Mouse (Mus musculus) limb, embryonic 15.5 days (tissue): ENCODE data around the gene Cltb. TPM values are rescaled to one million over a fixed set of nuclear protein-coding genes. Genes with fewer than 3 reads are reported as not detected.

Experiments used
- ATAC-seq: fragments of 200-750 bp; cut with Nextera tagmentation; 2 replicates; pipeline ENCODE4 v1.8.0; 2017; ENCODE audit warnings: low read depth, moderate TSS enrichment; ENCODE audit not compliant: insufficient number of reproducible peaks, low FRiP score, low TSS enrichment
- H3K27ac ChIP-seq: fragments of 300-500 bp; sonication (generic); 2 replicates; pipeline ENCODE4 v1.5.1; 2015; ENCODE audit warnings: moderate library complexity, mild to moderate bottlenecking, inconsistent platforms
- H3K27me3 ChIP-seq: fragments of 300-500 bp; sonication (generic); 2 replicates; pipeline ENCODE4 v1.6.1; 2015; ENCODE audit warnings: inconsistent platforms
- H3K36me3 ChIP-seq: fragments of 300-500 bp; sonication (generic); 2 replicates; pipeline ENCODE4 v1.6.1; 2015; ENCODE audit warnings: inconsistent platforms
- H3K4me1 ChIP-seq: fragments of 300-500 bp; sonication (generic); 2 replicates; pipeline ENCODE4 v1.6.1; 2015; ENCODE audit warnings: inconsistent platforms
- H3K4me2 ChIP-seq: fragments of 300-500 bp; sonication (generic); 2 replicates; pipeline ENCODE4 v1.6.1; 2015; ENCODE audit warnings: mild to moderate bottlenecking, inconsistent platforms
- H3K4me3 ChIP-seq: fragments of 300-500 bp; sonication (generic); 2 replicates; pipeline ENCODE4 v1.5.1; 2015; ENCODE audit warnings: mild to moderate bottlenecking, inconsistent platforms
- H3K9ac ChIP-seq: fragments of 300-500 bp; sonication (generic); 2 replicates; pipeline ENCODE4 v1.6.1; 2015; ENCODE audit warnings: inconsistent platforms
- H3K9me3 ChIP-seq: fragments of 300-500 bp; sonication (generic); 2 replicates; pipeline ENCODE4 v1.6.1; 2016; ENCODE audit warnings: inconsistent platforms
- WGBS: fragments of 180-500 bp; shearing (Covaris S2); methylation state at CpG from one replicate; pipeline ENCODE4 v1.1.7; 2015; 5-methylcytosine and 5-hydroxymethylcytosine counted together
- microRNA-seq: library from miRNA; unstranded; fragments of <30 nt; microRNA quantifications from one replicate; pipeline ENCODE4, GENCODE M21; 2016
- polyA plus RNA-seq: library from polyadenylated mRNA; unstranded; fragments of >200 nt; fragmentation: Nextera tagmentation; extraction: Ambion mirVana; gene quantifications from 2 replicates; pipeline ENCODE4 v1.2.1, GENCODE M21; 2015

The Cltb gene
- polyA plus RNA-seq, 1 experiment from 2014 or later = 87.6 TPM

DNA sequence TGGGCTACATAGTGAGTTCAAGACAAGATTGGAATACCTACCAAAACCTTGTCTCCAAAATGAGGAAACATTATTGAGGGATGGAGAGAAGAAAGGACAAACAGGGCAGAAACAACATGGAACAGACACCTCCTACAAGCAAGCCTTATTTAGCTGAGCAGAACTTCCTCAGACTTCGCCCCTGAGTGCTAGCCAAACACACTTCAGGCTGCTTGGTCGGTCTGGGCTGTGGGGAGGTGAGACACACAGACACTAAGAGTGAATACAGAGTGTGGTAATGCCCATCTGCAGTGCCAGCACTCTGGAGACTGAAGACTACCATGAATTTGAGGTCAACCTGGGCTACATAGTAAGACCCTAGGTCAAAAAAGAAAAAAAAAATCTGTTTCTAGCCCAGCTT is 51.5 kb downstream of the Cltb start:
- H3K4me3 ChIP-seq = no peak overlapping the region
- H3K9me3 ChIP-seq = no peaks in the 10 kb centered on the region
- no peak for ATAC-seq
- H3K4me2 ChIP-seq = no peak overlapping the region
- H3K9ac ChIP-seq = no peak overlapping the region
- H3K27me3 ChIP-seq = no peaks in the 10 kb centered on the region
- H3K36me3 ChIP-seq = peaks cover 79% of the 10 kb centered on the region
- H3K27ac ChIP-seq = no peak overlapping the region
- H3K4me1 ChIP-seq = peaks cover 15% of the 10 kb centered on the region
- WGBS = 92% methylated on average over 2 of the region's 2 CpGs

DNA sequence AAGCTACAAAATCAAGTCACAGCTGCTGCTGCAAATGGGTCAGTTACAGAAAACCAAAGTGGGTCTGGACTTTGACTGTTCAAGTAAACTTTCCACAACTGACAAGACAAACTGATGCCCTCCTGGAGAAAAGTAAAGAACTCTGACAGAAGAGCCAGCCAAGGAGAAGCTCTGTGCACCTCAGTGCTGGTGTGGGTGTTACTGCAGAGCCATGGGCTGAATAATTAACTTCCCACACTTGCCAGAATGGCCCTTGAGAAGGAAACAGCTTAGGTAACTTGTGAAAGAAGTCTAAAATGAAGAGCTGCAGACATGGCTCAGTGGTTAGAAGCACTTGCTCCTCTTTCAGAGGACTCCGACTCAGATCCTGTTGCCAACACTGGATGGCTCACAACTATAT is 53.5 kb downstream of the Cltb start:
- no peak overlapping the region for H3K4me3 ChIP-seq
- H3K27me3 ChIP-seq = no peaks in the 10 kb centered on the region
- 94% methylated on average over 1 of the region's 1 CpGs for WGBS
- H3K27ac ChIP-seq = no peak overlapping the region
- H3K36me3 ChIP-seq = peaks cover 88% of the 10 kb centered on the region
- H3K4me2 ChIP-seq = no peak overlapping the region
- no peak overlapping the region for H3K9ac ChIP-seq
- H3K9me3 ChIP-seq = no peaks in the 10 kb centered on the region
- H3K4me1 ChIP-seq = peaks cover 2% of the 10 kb centered on the region; the same call in 1 of the 2 replicates
- no peak for ATAC-seq

DNA sequence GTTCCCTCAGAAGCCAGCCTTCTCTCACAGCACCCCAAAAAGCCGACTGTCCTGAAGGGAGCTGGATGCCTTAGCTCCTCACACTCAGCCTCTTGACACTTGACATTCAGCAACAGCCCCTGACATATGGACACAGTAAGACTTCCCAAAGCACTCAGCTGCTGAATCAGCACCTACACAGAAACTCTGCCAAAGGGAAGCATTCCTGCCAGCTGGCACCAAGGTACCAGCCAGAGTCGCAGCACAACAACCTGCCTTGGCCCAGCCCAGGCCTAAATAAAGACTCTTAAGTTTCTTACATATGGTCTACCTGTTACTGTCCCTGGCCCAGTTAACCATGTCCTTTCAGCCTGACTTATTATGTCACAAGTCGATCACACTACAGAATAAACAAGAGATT is 54.3 kb downstream of the Cltb start:
- Histone ChIP-seq H3K36me3 (peaks cover 94% of the 10 kb centered on the region), H3K9me3 (no peaks in the 10 kb centered on the region), H3K4me1 (no peaks in the 10 kb centered on the region), H3K4me3 (no peak overlapping the region), H3K4me2 (no peak overlapping the region), H3K9ac (no peak overlapping the region), H3K27ac (no peak overlapping the region), H3K27me3 (no peaks in the 10 kb centered on the region)
- ATAC-seq = no peak
- 90% methylated on average over 3 of the region's 3 CpGs for WGBS

DNA sequence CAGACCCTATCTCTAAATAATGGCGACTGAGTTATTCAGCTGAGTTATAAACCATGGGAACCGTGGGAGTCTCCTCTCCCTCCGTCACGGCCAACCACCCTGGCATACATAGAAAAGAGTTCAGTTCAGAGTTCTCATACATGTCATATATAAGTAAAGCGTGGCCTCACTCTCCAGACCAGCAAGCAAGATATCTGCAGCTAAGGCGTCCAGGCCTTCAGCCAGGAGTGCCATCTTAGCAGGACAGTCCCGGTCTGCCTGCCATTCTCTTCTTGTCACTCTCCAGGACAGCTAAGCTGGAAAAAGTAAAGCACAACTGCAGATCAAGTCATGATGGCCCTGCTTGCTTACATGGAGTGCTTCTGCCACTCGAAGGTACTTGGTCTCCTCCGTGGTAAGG is 55.0 kb downstream of the Cltb start:
- no peaks in the 10 kb centered on the region for H3K27me3 ChIP-seq
- 93% methylated on average over 9 of the region's 9 CpGs for WGBS
- no peak overlapping the region for H3K4me3 ChIP-seq
- H3K9me3 ChIP-seq = no peaks in the 10 kb centered on the region
- H3K27ac ChIP-seq = no peak overlapping the region
- no peaks in the 10 kb centered on the region for H3K4me1 ChIP-seq
- H3K36me3 ChIP-seq = peaks cover 94% of the 10 kb centered on the region
- no peak for ATAC-seq
- no peak overlapping the region for H3K9ac ChIP-seq
- no peak overlapping the region for H3K4me2 ChIP-seq

DNA sequence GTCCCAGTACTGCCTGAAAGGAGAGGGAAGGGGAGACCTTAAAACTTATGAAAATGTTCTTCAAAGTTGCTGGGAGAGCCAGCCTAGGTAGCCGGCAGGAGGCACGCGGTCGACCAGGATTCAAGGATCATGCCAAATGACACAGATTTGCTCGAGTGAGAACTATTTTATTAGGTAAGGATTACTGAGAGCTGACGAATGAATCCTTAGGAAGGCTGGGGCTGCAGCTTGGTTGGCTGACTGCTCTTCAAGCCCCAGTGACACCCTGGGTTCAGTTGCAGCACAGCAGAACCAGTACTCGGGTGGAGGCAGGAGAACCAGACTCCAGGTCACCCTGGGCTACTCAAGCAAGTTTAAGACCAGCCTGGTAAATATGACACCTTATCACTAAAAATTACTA is 63.1 kb downstream of the Cltb start:
- Histone ChIP-seq H3K27ac (no peak overlapping the region), H3K36me3 (peaks cover 65% of the 10 kb centered on the region), H3K4me2 (no peak overlapping the region), H3K4me3 (no peak overlapping the region), H3K27me3 (no peaks in the 10 kb centered on the region), H3K9ac (no peak overlapping the region), H3K4me1 (no peaks in the 10 kb centered on the region), H3K9me3 (no peaks in the 10 kb centered on the region)
- 78% methylated on average over 7 of the region's 7 CpGs for WGBS
- no peak for ATAC-seq

Small RNAs within 50 kb of the gene (microRNA-seq; reads per million reads assigned to microRNA genes)
- not detected for gene Gm24195

Other genes starting within 250 kb of the Cltb start
- 3.9 and 4.1 TPM in 2 replicates for gene Cplx2, start 240.0 kb downstream of the Cltb start, polyA plus RNA-seq
- gene Thoc3, start 142.5 kb downstream of the Cltb start, polyA plus RNA-seq = 99.1 and 107 TPM in 2 replicates
- 10.2 and 12.5 TPM in 2 replicates for gene Simc1, start 107.6 kb downstream of the Cltb start, polyA plus RNA-seq
- 128 and 133 TPM in 2 replicates for gene 4833439L19Rik, start 45.9 kb downstream of the Cltb start, polyA plus RNA-seq
- 24.5 and 27.0 TPM in 2 replicates for gene Arl10, start 36.3 kb downstream of the Cltb start, polyA plus RNA-seq
- gene Nop16, start 21.3 kb downstream of the Cltb start, polyA plus RNA-seq = 91.5 and 102 TPM in 2 replicates
- gene Higd2a, start 21.1 kb downstream of the Cltb start, polyA plus RNA-seq = 148 and 153 TPM in 2 replicates
- gene Faf2, start 10.4 kb upstream of the Cltb start, polyA plus RNA-seq = 81.9 and 84.9 TPM in 2 replicates
- 58.8 and 60.3 TPM in 2 replicates for gene Rnf44, start 82.6 kb upstream of the Cltb start, polyA plus RNA-seq
- gene Cdhr2, start 90.1 kb upstream of the Cltb start, polyA plus RNA-seq = not detected in 2 replicates
- gene Gprin1, start 138.5 kb upstream of the Cltb start, polyA plus RNA-seq = 0.15 and 0.20 TPM in 2 replicates
- 0.12 and 0.49 TPM in 2 replicates for gene Sncb, start 155.3 kb upstream of the Cltb start, polyA plus RNA-seq
- not detected in 2 replicates for gene Eif4e1b, start 172.7 kb upstream of the Cltb start, polyA plus RNA-seq
- 7.8 and 8.0 TPM in 2 replicates for gene Tspan17, start 178.0 kb upstream of the Cltb start, polyA plus RNA-seq